In the genomic region with DNA sequence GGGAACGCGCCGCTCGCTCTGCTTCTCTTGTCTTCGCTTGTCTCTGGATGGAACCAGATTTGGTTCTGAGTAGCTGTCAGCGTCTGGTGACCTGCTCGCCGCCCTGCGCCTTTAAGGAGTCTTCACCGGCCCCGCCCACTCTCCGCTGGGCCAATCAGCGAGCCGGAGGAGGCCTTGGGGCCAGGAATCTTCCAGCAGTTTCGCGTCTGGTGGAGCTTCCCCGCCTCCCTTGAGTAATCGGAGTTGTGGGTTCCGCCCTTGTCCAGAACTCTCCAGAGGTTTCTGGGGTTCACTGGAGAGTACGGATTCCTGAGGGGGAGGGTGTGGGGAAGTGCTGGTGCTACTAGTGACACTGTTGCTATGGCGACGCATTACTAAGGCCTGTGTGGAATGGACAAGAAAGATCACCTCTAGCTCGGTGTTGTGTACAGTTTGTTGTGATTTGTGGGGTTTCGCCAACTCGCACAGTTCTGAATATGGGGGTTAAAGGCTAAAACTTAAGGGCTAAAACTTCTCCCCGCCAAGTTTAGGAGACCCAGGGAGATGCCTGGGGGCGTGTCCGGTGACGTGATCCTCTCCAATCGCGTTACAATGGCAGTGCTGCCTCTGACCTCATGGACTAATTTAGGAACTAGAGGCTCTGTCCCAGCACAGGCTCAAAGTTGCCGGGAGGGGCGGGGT, we compare ENCODE assay signal across 8 mouse cellular contexts. TPM values are rescaled to one million over a fixed set of nuclear protein-coding genes. Genes with fewer than 3 reads are reported as not detected.
DNase-seq lines count a peak whose midpoint lies in the region; ATAC-seq and TF ChIP-seq lines count a peak whose summit lies in the region.
"Not testable (repeated sequence)": the region's sequence is repeated elsewhere in the genome, so short reads cannot be mapped to it uniquely, and the experiment has no call there.

A gene (minus strand): TSS at position 88 of the 681 bp plus-strand sequence.
A gene (plus strand): TSS at position 635 of the 681 bp plus-strand sequence.

- TF ChIP-seq CTCF in brain, embryonic 14.5 days (IDR thresholded peaks at IDR 0.05; ENCODE audit: borderline replicate concordance, extremely low read depth, insufficient read depth, insufficient read length), result not testable (repeated sequence)

- not testable (repeated sequence) for TF ChIP-seq POLR2A in brain, embryonic 14.5 days (IDR thresholded peaks at IDR 0.05; ENCODE audit: borderline replicate concordance, extremely low read depth, insufficient read depth, insufficient read length, poor library complexity, severe bottlenecking)

- under 1% methylated on average over 25 of the region's 33 CpGs for WGBS in heart, embryonic 11.5 days (ENCODE audit: insufficient replicate concordance)
- WGBS in limb, embryonic 11.5 days, result 2% methylated on average over 30 of the region's 33 CpGs
- WGBS in midbrain, embryonic 10.5 days, result 2% methylated on average over 33 of the region's 33 CpGs

- not testable (repeated sequence) for H3K36me3 ChIP-seq in heart, embryonic 11.5 days (ENCODE audit: control insufficient read depth, insufficient read depth, low read length); limb, embryonic 11.5 days (ENCODE audit: control insufficient read depth, insufficient read depth, low read length); midbrain, embryonic 10.5 days

- peaks cover 24% of the 10 kb centered on the region for H3K27me3 ChIP-seq in heart, embryonic 11.5 days (ENCODE audit: control insufficient read depth, insufficient read depth, low read length)
- H3K27me3 ChIP-seq in limb, embryonic 11.5 days (ENCODE audit: control insufficient read depth, insufficient read depth, low read length), result peaks cover 22% of the 10 kb centered on the region
- peaks cover 51% of the 10 kb centered on the region for H3K27me3 ChIP-seq in midbrain, embryonic 10.5 days (ENCODE audit: low read depth, poor library complexity, severe bottlenecking)

- DNase-seq in brain, embryonic 14.5 days (ENCODE audit: low read depth), result peak; percentile 81
- DNase-seq in kidney, adult 9 months, result peak; percentile 95
- peak; percentile 71 for DNase-seq in limb, embryonic 11.5 days (ENCODE audit: low spot score)
- peak; percentile 76 for DNase-seq in midbrain, embryonic 10.5 days (ENCODE audit: low spot score)
- peak; percentile 51 for DNase-seq in right cerebral cortex, postnatal 14 days
- peak; percentile 63 for DNase-seq in urinary bladder, postnatal 25 days (ENCODE audit: low spot score)

- not testable (repeated sequence) for H3K9me3 ChIP-seq in heart, embryonic 11.5 days (replicated peaks; ENCODE audit: control insufficient read depth, low read length); limb, embryonic 11.5 days (ENCODE audit: control insufficient read depth, low read length); midbrain, embryonic 10.5 days (replicated peaks)

- peak within 1 kb of the TSS; percentile 45 for H3K4me3 ChIP-seq in heart, embryonic 11.5 days (ENCODE audit: low read depth, low read length)
- peak within 1 kb of the TSS; percentile 30 for H3K4me3 ChIP-seq in limb, embryonic 11.5 days (ENCODE audit: low read depth, low read length)
- H3K4me3 ChIP-seq in midbrain, embryonic 10.5 days, result peak within 1 kb of the TSS; percentile 53

- H3K9ac ChIP-seq in heart, embryonic 11.5 days (ENCODE audit: low read depth, low read length), result peak within 1 kb of the TSS; percentile 18
- H3K9ac ChIP-seq in limb, embryonic 11.5 days (ENCODE audit: low read length), result not testable (repeated sequence)

- peak within 1 kb of the TSS; percentile 86 for H3K4me2 ChIP-seq in heart, embryonic 11.5 days
- H3K4me2 ChIP-seq in limb, embryonic 11.5 days (ENCODE audit: low read depth, severe bottlenecking), result peak within 1 kb of the TSS; percentile 59

- peak; percentile 98 for ATAC-seq in erythroid progenitor cell, adult 5-6 weeks (replicated peaks; ENCODE audit: low FRiP score, poor library complexity, severe bottlenecking)
- ATAC-seq in heart, embryonic 11.5 days (replicated peaks; ENCODE audit: insufficient number of reproducible peaks, low FRiP score, low TSS enrichment), result peak; percentile 84
- ATAC-seq in limb, embryonic 11.5 days (ENCODE audit: insufficient number of reproducible peaks, low FRiP score, low TSS enrichment, low read depth), result peak; percentile 87

- H3K4me1 ChIP-seq in heart, embryonic 11.5 days (ENCODE audit: control insufficient read depth, insufficient read depth, low read length); limb, embryonic 11.5 days (ENCODE audit: control insufficient read depth, insufficient read depth, low read length); midbrain, embryonic 10.5 days: not testable (repeated sequence)

- peak within 1 kb of the TSS; percentile 81 for H3K27ac ChIP-seq in heart, embryonic 11.5 days (ENCODE audit: low read depth, low read length)
- H3K27ac ChIP-seq in limb, embryonic 11.5 days (replicated peaks; ENCODE audit: low read depth, low read length), result not testable (repeated sequence)
- H3K27ac ChIP-seq in midbrain, embryonic 10.5 days (replicated peaks), result peak within 1 kb of the TSS; percentile 70

RNA-seq across cellular contexts. Expression of the first gene that starts in this region (rescaled TPM):
- 6.3 and 6.6 TPM in 2 replicates for polyA plus RNA-seq in brain, embryonic 14.5 days (2012; rRNA removed)
- total RNA-seq in erythroid progenitor cell, adult 5-6 weeks (2015; ENCODE audit: low replicate concordance), result 1.4 TPM in 1 of 2 replicates, not detected in the other
- 0.30 and 4.6 TPM in 2 replicates for total RNA-seq in erythroid progenitor cell, adult 5-6 weeks (2017; ENCODE audit: low replicate concordance)
- polyA plus RNA-seq in heart, embryonic 11.5 days (2014; fragmentation: Nextera tagmentation; extraction: Ambion mirVana), result 1.9 and 2.5 TPM in 2 replicates
- 0.75 and 4.0 TPM in 2 replicates for polyA plus RNA-seq in limb, embryonic 11.5 days (2014; fragmentation: Nextera tagmentation; extraction: Ambion mirVana)
- 1.3 and 1.6 TPM in 2 replicates for polyA plus RNA-seq in midbrain, embryonic 10.5 days (2016; fragmentation: Nextera tagmentation; extraction: Ambion mirVana)

RNA-seq across cellular contexts. Expression of the second gene that starts in this region (rescaled TPM):
- 0.14 and 0.40 TPM in 2 replicates for polyA plus RNA-seq in brain, embryonic 14.5 days (2012; rRNA removed)
- total RNA-seq in erythroid progenitor cell, adult 5-6 weeks (2015; ENCODE audit: low replicate concordance), result not detected in 2 replicates
- not detected in 2 replicates for total RNA-seq in erythroid progenitor cell, adult 5-6 weeks (2017; ENCODE audit: low replicate concordance)
- 1.7 and 4.0 TPM in 2 replicates for polyA plus RNA-seq in heart, embryonic 11.5 days (2014; fragmentation: Nextera tagmentation; extraction: Ambion mirVana)
- 1.5 and 1.6 TPM in 2 replicates for polyA plus RNA-seq in limb, embryonic 11.5 days (2014; fragmentation: Nextera tagmentation; extraction: Ambion mirVana)
- 0.71 and 0.81 TPM in 2 replicates for polyA plus RNA-seq in midbrain, embryonic 10.5 days (2016; fragmentation: Nextera tagmentation; extraction: Ambion mirVana)
